Mouse (Mus musculus) hindbrain, embryonic 11.5 days (tissue): ENCODE measurements around the gene Mcrip2. TPM values are rescaled to one million over a fixed set of nuclear protein-coding genes. Genes with fewer than 3 reads are reported as not detected.

ENCODE experiments used
- polyA plus RNA-seq: library from polyadenylated mRNA; unstranded; fragments of >200 nt; fragmentation: Nextera tagmentation; extraction: Ambion mirVana; gene quantifications from 2 replicates; pipeline ENCODE4 v1.2.1, GENCODE M21; 2014

The Mcrip2 gene
- polyA plus RNA-seq, 1 experiment from 2014 or later, result 8.3 TPM

Other genes with a start within 250 kb of the Mcrip2 start
- 1.8 and 2.5 TPM in 2 replicates for gene Gng13, start 151.6 kb downstream of the Mcrip2 start, polyA plus RNA-seq
- gene Chtf18, start 141.3 kb downstream of the Mcrip2 start, polyA plus RNA-seq, result 11.9 and 14.4 TPM in 2 replicates
- 17.2 and 18.0 TPM in 2 replicates for gene Rpusd1, start 141.1 kb downstream of the Mcrip2 start, polyA plus RNA-seq
- gene Mslnl, start 132.7 kb downstream of the Mcrip2 start, polyA plus RNA-seq, result not detected in 2 replicates
- 0.25 TPM in 1 of 2 replicates, not detected in the other for gene Msln, start 114.4 kb downstream of the Mcrip2 start, polyA plus RNA-seq
- gene Narfl, start 95.0 kb downstream of the Mcrip2 start, polyA plus RNA-seq, result 19.9 and 23.2 TPM in 2 replicates
- 63.6 and 70.3 TPM in 2 replicates for gene Haghl, start 83.1 kb downstream of the Mcrip2 start, polyA plus RNA-seq
- gene Ccdc78, start 82.2 kb downstream of the Mcrip2 start, polyA plus RNA-seq, result 0.42 TPM in 1 of 2 replicates, not detected in the other
- gene Fam173a, start 75.9 kb downstream of the Mcrip2 start, polyA plus RNA-seq, result 64.8 and 70.9 TPM in 2 replicates
- gene AC134908.4, start 73.1 kb downstream of the Mcrip2 start, polyA plus RNA-seq, result 0.56 TPM in 1 of 2 replicates, not detected in the other
- 16.9 and 24.1 TPM in 2 replicates for gene Metrn, start 71.6 kb downstream of the Mcrip2 start, polyA plus RNA-seq
- gene Fbxl16, start 59.7 kb downstream of the Mcrip2 start, polyA plus RNA-seq, result 12.2 and 15.0 TPM in 2 replicates
- 22.0 and 23.5 TPM in 2 replicates for gene Wdr24, start 45.1 kb downstream of the Mcrip2 start, polyA plus RNA-seq
- gene Jmjd8, start 39.9 kb downstream of the Mcrip2 start, polyA plus RNA-seq, result 46.3 and 54.0 TPM in 2 replicates
- gene Stub1, start 35.4 kb downstream of the Mcrip2 start, polyA plus RNA-seq, result 290 and 306 TPM in 2 replicates
- 3.1 TPM in 2 replicates for gene Rhbdl1, start 31.5 kb downstream of the Mcrip2 start, polyA plus RNA-seq
- 1.3 and 1.7 TPM in 2 replicates for gene Gm20683, start 27.0 kb downstream of the Mcrip2 start, polyA plus RNA-seq
- gene Rhot2, start 23.9 kb downstream of the Mcrip2 start, polyA plus RNA-seq, result 7.9 and 9.3 TPM in 2 replicates
- 13.4 and 14.3 TPM in 2 replicates for gene Wdr90, start 7.3 kb downstream of the Mcrip2 start, polyA plus RNA-seq
- gene Mettl26, start 6.3 kb upstream of the Mcrip2 start, polyA plus RNA-seq, result 53.2 and 56.6 TPM in 2 replicates
- 0.71 and 1.3 TPM in 2 replicates for gene Wfikkn1, start 12.1 kb upstream of the Mcrip2 start, polyA plus RNA-seq
- gene Rab40c, start 51.0 kb upstream of the Mcrip2 start, polyA plus RNA-seq, result 19.1 and 19.5 TPM in 2 replicates
- 45.4 and 47.4 TPM in 2 replicates for gene Pigq, start 76.2 kb upstream of the Mcrip2 start, polyA plus RNA-seq
- 0.15 and 0.27 TPM in 2 replicates for gene Nhlrc4, start 76.2 kb upstream of the Mcrip2 start, polyA plus RNA-seq
- 0.18 and 0.19 TPM in 2 replicates for gene A930017K11Rik, start 83.8 kb upstream of the Mcrip2 start, polyA plus RNA-seq
- gene Capn15, start 117.0 kb upstream of the Mcrip2 start, polyA plus RNA-seq, result 19.5 and 20.3 TPM in 2 replicates
- 19.6 and 20.4 TPM in 2 replicates for gene Rab11fip3, start 200.8 kb upstream of the Mcrip2 start, polyA plus RNA-seq
- gene Decr2, start 221.6 kb upstream of the Mcrip2 start, polyA plus RNA-seq, result 20.4 and 24.7 TPM in 2 replicates
- gene Nme4, start 226.8 kb upstream of the Mcrip2 start, polyA plus RNA-seq, result 60.3 and 62.6 TPM in 2 replicates
- 1.0 and 1.1 TPM in 2 replicates for gene Tmem8, start 244.5 kb upstream of the Mcrip2 start, polyA plus RNA-seq